Mouse (Mus musculus) CD4-positive, CD25-positive, alpha-beta regulatory T cell, adult 9 weeks (primary cell): ENCODE results near the gene Atp13a3. TPM values are rescaled to one million over a fixed set of nuclear protein-coding genes. Genes with fewer than 3 reads are reported as not detected.

ENCODE experiments used
- polyA plus RNA-seq: library from polyadenylated mRNA; unstranded; fragments of 100-300 nt; shearing (Covaris generic); gene quantifications from one replicate; pipeline ENCODE4 v1.2.1, GENCODE M21; 2017

Gene Atp13a3
- 6.0 TPM for polyA plus RNA-seq

GRCm38 (mm10) chr16:30405925-30406670, at the start of gene Atp13a3:
TSS of gene Atp13a3 (minus strand) at chr16:30405975.

GRCm38 (mm10) chr16:30310647-30311046, 95.1 kb downstream of the Atp13a3 start, which contains the start of gene Gp5:
TSS of gene Gp5 (minus strand) at chr16:30310779.

GRCm38 (mm10) chr16:30282844-30283495, 122.8 kb downstream of the Atp13a3 start, which contains the start of gene Lrrc15:
TSS of gene Lrrc15 (minus strand) at chr16:30283256.

GRCm38 (mm10) chr16:30267359-30267758, 138.4 kb downstream of the Atp13a3 start, which contains the start of gene Cpn2:
TSS of gene Cpn2 (minus strand) at chr16:30267499.

Other genes starting within 250 kb of the Atp13a3 start
- not detected for gene Cpn2, start 138.5 kb downstream of the Atp13a3 start, polyA plus RNA-seq
- not detected for gene Lrrc15, start 122.7 kb downstream of the Atp13a3 start, polyA plus RNA-seq
- not detected for gene Gp5, start 95.2 kb downstream of the Atp13a3 start, polyA plus RNA-seq
- 0.29 TPM for gene Tmem44, start 144.9 kb upstream of the Atp13a3 start, polyA plus RNA-seq
- 91.0 TPM for gene Lsg1, start 181.6 kb upstream of the Atp13a3 start, polyA plus RNA-seq
- gene Fam43a, start 193.7 kb upstream of the Atp13a3 start, polyA plus RNA-seq = 2.8 TPM